Mouse (Mus musculus): ENCODE measurements around the gene Vamp5. TPM values are rescaled to one million over a fixed set of nuclear protein-coding genes. Genes with fewer than 3 reads are reported as not detected.

Gene Vamp5
- polyA plus RNA-seq, 1 experiment from 2014 or later, result 10.0 TPM

- no peak for ATAC-seq (ENCODE audit: low FRiP score)
- H3K27ac ChIP-seq, result no peak overlapping the region
- WGBS, result 65% methylated on average over 7 of the region's 7 CpGs
- H3K4me3 ChIP-seq, result no peak overlapping the region
- no peak overlapping the region for H3K9ac ChIP-seq
- peaks cover 28% of the 10 kb centered on the region for H3K4me1 ChIP-seq
- H3K36me3 ChIP-seq, result peaks cover 27% of the 10 kb centered on the region
- no peak overlapping the region; the same call in 1 of the 2 replicates for H3K4me2 ChIP-seq (replicated peaks)
- H3K27me3 ChIP-seq, result no peaks in the 10 kb centered on the region
- no peaks in the 10 kb centered on the region for H3K9me3 ChIP-seq (replicated peaks)
These were observed 19.7 kb downstream of the Vamp5 start for GRCm38 (mm10) chr6:72360599-72360935.

GRCm38 (mm10) chr6:72359891-72360598 lies 20.2 kb downstream of the Vamp5 start:
- Histone ChIP-seq H3K27me3 (no peaks in the 10 kb centered on the region), H3K36me3 (peaks cover 27% of the 10 kb centered on the region), H3K9me3 (replicated peaks) (no peaks in the 10 kb centered on the region), H3K4me3 (no peak overlapping the region), H3K9ac (no peak overlapping the region), H3K4me2 (replicated peaks) (no peak overlapping the region), H3K4me1 (peaks cover 28% of the 10 kb centered on the region), H3K27ac (no peak overlapping the region)
- 83% methylated on average over 11 of the region's 11 CpGs for WGBS
- no peak for ATAC-seq (ENCODE audit: low FRiP score)

- Histone ChIP-seq H3K36me3 (peaks cover 27% of the 10 kb centered on the region), H3K9me3 (replicated peaks) (no peaks in the 10 kb centered on the region), H3K4me3 (no peak overlapping the region), H3K4me1 (peaks cover 33% of the 10 kb centered on the region), H3K9ac (no peak overlapping the region), H3K4me2 (replicated peaks) (no peak overlapping the region), H3K27me3 (no peaks in the 10 kb centered on the region), H3K27ac (no peak overlapping the region)
- ATAC-seq (ENCODE audit: low FRiP score), result no peak
- 64% methylated on average over 2 of the region's 2 CpGs for WGBS
These were observed 20.9 kb downstream of the Vamp5 start for GRCm38 (mm10) chr6:72359343-72359742.

GRCm38 (mm10) chr6:72358086-72358764 lies 22.0 kb downstream of the Vamp5 start:
- no peak for ATAC-seq (ENCODE audit: low FRiP score)
- no peaks in the 10 kb centered on the region; the same call in 1 of the 2 replicates for H3K27me3 ChIP-seq
- WGBS, result 95% methylated on average over 10 of the region's 10 CpGs
- no peak overlapping the region for H3K4me2 ChIP-seq (replicated peaks)
- no peak overlapping the region for H3K27ac ChIP-seq
- H3K36me3 ChIP-seq, result peaks cover 27% of the 10 kb centered on the region
- H3K9ac ChIP-seq, result no peak overlapping the region
- peaks cover 36% of the 10 kb centered on the region for H3K4me1 ChIP-seq
- H3K9me3 ChIP-seq (replicated peaks), result no peaks in the 10 kb centered on the region
- H3K4me3 ChIP-seq, result no peak overlapping the region

- WGBS, result 80% methylated on average over 5 of the region's 5 CpGs
- no peak overlapping the region for H3K4me2 ChIP-seq (replicated peaks)
- no peak for ATAC-seq (ENCODE audit: low FRiP score)
- H3K27me3 ChIP-seq, result no peaks in the 10 kb centered on the region; the same call in 1 of the 2 replicates
- H3K27ac ChIP-seq, result no peak overlapping the region
- no peaks in the 10 kb centered on the region for H3K9me3 ChIP-seq (replicated peaks)
- no peak overlapping the region for H3K9ac ChIP-seq
- peaks cover 32% of the 10 kb centered on the region for H3K4me1 ChIP-seq
- peaks cover 27% of the 10 kb centered on the region for H3K36me3 ChIP-seq
- no peak overlapping the region for H3K4me3 ChIP-seq
These were observed 22.8 kb downstream of the Vamp5 start for GRCm38 (mm10) chr6:72357164-72358079.

- 39% methylated on average over 7 of the region's 8 CpGs for WGBS
These were observed 24.2 kb downstream of the Vamp5 start for GRCm38 (mm10) chr6:72356001-72356532.

DNA sequence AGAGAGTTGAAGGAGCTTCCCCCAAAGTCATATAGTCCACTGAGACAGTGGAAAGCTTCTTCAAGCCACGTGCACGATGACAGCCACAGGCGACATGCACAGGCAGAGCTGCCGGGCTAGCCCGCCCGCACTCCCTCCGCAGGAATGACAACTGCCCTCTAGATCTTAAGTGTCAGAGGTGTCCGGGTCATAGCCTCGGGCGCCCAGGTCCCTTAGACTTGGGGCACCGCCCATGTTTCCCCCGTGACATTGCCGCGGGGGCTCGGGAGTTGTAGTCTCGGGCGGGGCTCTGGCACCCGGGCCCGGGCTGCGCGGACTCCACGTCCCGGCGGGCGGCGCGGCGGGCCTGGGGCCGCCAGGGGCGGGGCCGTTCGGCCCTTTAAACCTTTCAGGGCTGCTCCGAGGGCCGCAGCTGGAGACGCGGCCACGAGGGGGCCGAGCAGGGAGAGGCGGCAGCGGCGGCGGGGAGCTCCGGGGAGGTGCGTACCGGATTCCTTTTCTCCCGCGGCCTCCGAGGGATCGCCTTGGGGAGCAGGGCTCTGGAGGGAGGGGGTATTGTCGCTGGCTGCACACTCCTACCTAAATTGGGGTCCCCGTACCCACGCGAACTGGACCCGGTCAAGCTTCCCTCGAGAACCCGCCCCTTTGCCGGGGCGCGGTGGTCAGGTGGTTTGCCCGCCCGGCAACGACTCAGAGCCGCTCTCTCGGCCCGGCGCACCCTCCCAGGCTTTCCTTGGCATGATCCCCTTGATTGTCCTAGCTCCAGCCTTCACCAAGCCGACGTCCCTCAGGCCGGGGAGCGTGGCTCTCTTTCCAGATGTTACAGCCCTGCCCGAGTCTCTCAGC lies 25.0 kb downstream of the Vamp5 start, which contains the start of gene Tmem150a:
Gene Tmem150a (plus strand): TSS at position 382 of the 846 bp plus-strand sequence.
- no peaks in the 10 kb centered on the region; the same call in 1 of the 2 replicates for H3K27me3 ChIP-seq
- peaks cover 20% of the 10 kb centered on the region for H3K4me1 ChIP-seq
- peak within 1 kb of the TSS; percentile 97 for H3K4me2 ChIP-seq (replicated peaks)
- H3K36me3 ChIP-seq, result peaks cover 30% of the 10 kb centered on the region
- ATAC-seq (ENCODE audit: low FRiP score), result peak; percentile 87
- peak within 1 kb of the TSS; percentile 59 for H3K4me3 ChIP-seq
- H3K9ac ChIP-seq, result peak within 1 kb of the TSS; percentile 78
- under 1% methylated on average over 71 of the region's 71 CpGs for WGBS
- no peaks in the 10 kb centered on the region for H3K9me3 ChIP-seq (replicated peaks)
- peak within 1 kb of the TSS; percentile 23; the same call in 1 of the 2 replicates for H3K27ac ChIP-seq

More at GRCm38 (mm10) chr6:72356001-72356532, 24.2 kb downstream of the Vamp5 start:
- H3K4me1 ChIP-seq, result peaks cover 26% of the 10 kb centered on the region
- peak overlapping the region; percentile 97 for H3K4me2 ChIP-seq (replicated peaks)
- H3K9me3 ChIP-seq (replicated peaks), result no peaks in the 10 kb centered on the region
- peak overlapping the region; percentile 59 for H3K4me3 ChIP-seq
- H3K27me3 ChIP-seq, result no peaks in the 10 kb centered on the region; the same call in 1 of the 2 replicates
- peak; percentile 24 for ATAC-seq (ENCODE audit: low FRiP score)
- H3K27ac ChIP-seq, result no peak overlapping the region
- peak overlapping the region; percentile 78 for H3K9ac ChIP-seq
- H3K36me3 ChIP-seq, result peaks cover 27% of the 10 kb centered on the region

DNA sequence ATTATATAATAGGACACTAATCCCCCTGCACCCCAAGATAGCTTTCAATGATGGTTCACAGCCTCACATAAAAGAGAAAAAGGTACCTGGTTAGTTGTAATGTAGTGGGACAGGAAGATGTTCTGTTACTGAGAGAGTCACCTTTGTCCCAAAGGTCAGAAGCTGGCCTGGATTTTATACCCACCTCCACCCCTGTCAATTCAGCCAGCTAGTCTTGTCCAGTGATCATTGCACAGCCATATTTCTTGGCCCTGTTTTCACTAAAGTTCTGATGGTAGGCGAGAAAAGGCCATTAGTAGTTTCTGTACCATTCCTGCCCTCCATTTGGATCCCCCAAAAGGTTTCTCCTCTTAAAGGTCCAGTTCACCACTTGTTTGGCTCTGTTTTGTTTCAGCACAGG lies 26.2 kb downstream of the Vamp5 start:
- H3K27me3 ChIP-seq, result no peaks in the 10 kb centered on the region; the same call in 1 of the 2 replicates
- WGBS, result 81% methylated on average over 1 of the region's 1 CpGs
- no peak overlapping the region for H3K27ac ChIP-seq
- no peaks in the 10 kb centered on the region for H3K9me3 ChIP-seq (replicated peaks)
- H3K36me3 ChIP-seq, result peaks cover 34% of the 10 kb centered on the region
- no peak overlapping the region for H3K4me2 ChIP-seq (replicated peaks)
- H3K9ac ChIP-seq, result no peak overlapping the region
- peaks cover 18% of the 10 kb centered on the region for H3K4me1 ChIP-seq
- no peak overlapping the region for H3K4me3 ChIP-seq
- no peak for ATAC-seq (ENCODE audit: low FRiP score)

GRCm38 (mm10) chr6:72352636-72353405 lies 27.4 kb downstream of the Vamp5 start:
- Histone ChIP-seq H3K9ac (no peak overlapping the region), H3K4me3 (no peak overlapping the region), H3K27ac (peak overlapping the region; percentile 12), H3K4me2 (replicated peaks) (no peak overlapping the region), H3K36me3 (peaks cover 27% of the 10 kb centered on the region), H3K27me3 (no peaks in the 10 kb centered on the region; the same call in 1 of the 2 replicates), H3K4me1 (peaks cover 26% of the 10 kb centered on the region), H3K9me3 (replicated peaks) (no peaks in the 10 kb centered on the region)
- no peak for ATAC-seq (ENCODE audit: low FRiP score)
- WGBS, result 72% methylated on average over 5 of the region's 5 CpGs

- no peak overlapping the region for H3K4me3 ChIP-seq
- peaks cover 34% of the 10 kb centered on the region for H3K4me1 ChIP-seq
- no peak overlapping the region for H3K27ac ChIP-seq
- WGBS, result 99% methylated on average over 2 of the region's 2 CpGs
- H3K9ac ChIP-seq, result no peak overlapping the region
- H3K9me3 ChIP-seq (replicated peaks), result no peaks in the 10 kb centered on the region
- H3K27me3 ChIP-seq, result no peaks in the 10 kb centered on the region; the same call in 1 of the 2 replicates
- no peak for ATAC-seq (ENCODE audit: low FRiP score)
- H3K36me3 ChIP-seq, result peaks cover 24% of the 10 kb centered on the region
- no peak overlapping the region for H3K4me2 ChIP-seq (replicated peaks)
These were observed 30.1 kb downstream of the Vamp5 start for GRCm38 (mm10) chr6:72350214-72350613.

Data from hindbrain, embryonic 12.5 days (tissue).